Mouse (Mus musculus) testis, adult 2 months (tissue): ENCODE measurements around the gene Psmf1. TPM values are rescaled to one million over a fixed set of nuclear protein-coding genes. Genes with fewer than 3 reads are reported as not detected.

ENCODE experiments used
- H3K27ac ChIP-seq: fragments of 200-500 bp; 2 replicates; pipeline ENCODE4 v1.5.1; 2012; ENCODE audit warnings: low read depth, low read length; ENCODE audit not compliant: control insufficient read depth, insufficient read depth
- H3K27me3 ChIP-seq: fragments of 200-500 bp; 2 replicates; pipeline ENCODE4 v1.6.1; 2012; ENCODE audit warnings: mild to moderate bottlenecking, low read length, moderate library complexity; ENCODE audit not compliant: control insufficient read depth, insufficient read depth
- H3K36me3 ChIP-seq: fragments of 200-500 bp; 2 replicates; pipeline ENCODE4 v1.6.1; 2012; ENCODE audit warnings: mild to moderate bottlenecking, low read length; ENCODE audit not compliant: control insufficient read depth, insufficient read depth
- H3K4me1 ChIP-seq: fragments of 200-500 bp; 2 replicates; pipeline ENCODE4 v1.6.1; 2012; ENCODE audit warnings: low read length; ENCODE audit not compliant: control insufficient read depth, insufficient read depth
- H3K4me3 ChIP-seq: fragments of 200-500 bp; 2 replicates; pipeline ENCODE4 v1.5.1; 2012; ENCODE audit warnings: low read depth, mild to moderate bottlenecking, low read length, moderate library complexity, mixed read lengths; ENCODE audit not compliant: control insufficient read depth
- CTCF ChIP-seq: fragments of 200-500 bp; IDR thresholded peaks from 2 replicates; pipeline ENCODE4 v1.5.1; 2012; ENCODE audit warnings: low read depth, mild to moderate bottlenecking, inconsistent platforms, low read length, moderate library complexity; ENCODE audit not compliant: control insufficient read depth, insufficient read depth, insufficient replicate concordance
- POLR2A ChIP-seq: fragments of 200-500 bp; IDR thresholded peaks from 2 replicates; pipeline ENCODE4 v1.6.1; 2012; ENCODE audit warnings: low read depth, mild to moderate bottlenecking, inconsistent platforms, low read length, moderate library complexity; ENCODE audit not compliant: control insufficient read depth
- polyA plus RNA-seq: library from polyadenylated mRNA; depleted of rRNA; stranded (reverse); fragments of >200 nt; gene quantifications from 2 replicates; pipeline ENCODE4 v1.2.3, GENCODE M21; 2012

Gene Psmf1
- polyA plus RNA-seq, 1 experiment, result 1,270 TPM

- Histone ChIP-seq H3K36me3 (no peaks in the 10 kb centered on the region), H3K27me3 (no peaks in the 10 kb centered on the region), H3K4me3 (peak overlapping the region; percentile 75), H3K27ac (no peak overlapping the region), H3K4me1 (no peaks in the 10 kb centered on the region; the same call in 1 of the 2 replicates)
- no peak for TF ChIP-seq CTCF
- TF ChIP-seq POLR2A, result no peak
Observed at GRCm38 (mm10) chr2:151742850-151743679, 921 bp downstream of the Psmf1 start.

- Histone ChIP-seq H3K4me3 (peak overlapping the region; percentile 44; the same call in 1 of the 2 replicates), H3K27me3 (no peaks in the 10 kb centered on the region), H3K27ac (no peak overlapping the region), H3K4me1 (no peaks in the 10 kb centered on the region; the same call in 1 of the 2 replicates), H3K36me3 (no peaks in the 10 kb centered on the region)
- TF ChIP-seq CTCF (no peak), POLR2A (no peak)
Observed at GRCm38 (mm10) chr2:151742084-151742483, 1.9 kb downstream of the Psmf1 start.

- Histone ChIP-seq H3K27me3 (no peaks in the 10 kb centered on the region), H3K27ac (peak overlapping the region; percentile 69)
- peak; percentile 85 for TF ChIP-seq POLR2A
- no peak for TF ChIP-seq CTCF
Observed at GRCm38 (mm10) chr2:151740741-151741526, 3.1 kb downstream of the Psmf1 start.

GRCm38 (mm10) chr2:151739505-151739904, 4.5 kb downstream of the Psmf1 start:
- Histone ChIP-seq H3K4me3 (no peak overlapping the region), H3K27me3 (no peaks in the 10 kb centered on the region), H3K4me1 (no peaks in the 10 kb centered on the region; the same call in 1 of the 2 replicates), H3K36me3 (no peaks in the 10 kb centered on the region), H3K27ac (no peak overlapping the region)
- TF ChIP-seq POLR2A (no peak), CTCF (no peak)

More at GRCm38 (mm10) chr2:151740741-151741526, 3.1 kb downstream of the Psmf1 start:
- H3K36me3 ChIP-seq, result no peaks in the 10 kb centered on the region
- H3K4me3 ChIP-seq, result peak overlapping the region; percentile 97
- no peaks in the 10 kb centered on the region; the same call in 1 of the 2 replicates for H3K4me1 ChIP-seq

GRCm38 (mm10) chr2:151739081-151739480, 4.9 kb downstream of the Psmf1 start:
- no peak overlapping the region for H3K27ac ChIP-seq
- no peaks in the 10 kb centered on the region for H3K36me3 ChIP-seq
- H3K27me3 ChIP-seq, result no peaks in the 10 kb centered on the region
- TF ChIP-seq POLR2A, result no peak
- no peak for TF ChIP-seq CTCF
- no peaks in the 10 kb centered on the region; the same call in 1 of the 2 replicates for H3K4me1 ChIP-seq
- no peak overlapping the region for H3K4me3 ChIP-seq

GRCm38 (mm10) chr2:151738460-151738859, 5.5 kb downstream of the Psmf1 start:
- H3K27me3 ChIP-seq, result no peaks in the 10 kb centered on the region
- H3K27ac ChIP-seq, result no peak overlapping the region
- TF ChIP-seq CTCF (no peak), POLR2A (no peak)
- no peaks in the 10 kb centered on the region; the same call in 1 of the 2 replicates for H3K4me1 ChIP-seq
- H3K4me3 ChIP-seq, result no peak overlapping the region
- H3K36me3 ChIP-seq, result peaks cover 2% of the 10 kb centered on the region; the same call in 1 of the 2 replicates

GRCm38 (mm10) chr2:151735422-151735821, 8.6 kb downstream of the Psmf1 start:
- H3K27me3 ChIP-seq, result no peaks in the 10 kb centered on the region
- TF ChIP-seq CTCF (no peak), POLR2A (no peak)
- no peak overlapping the region for H3K4me3 ChIP-seq
- H3K36me3 ChIP-seq, result peaks cover 3% of the 10 kb centered on the region; the same call in 1 of the 2 replicates
- H3K27ac ChIP-seq, result no peak overlapping the region
- H3K4me1 ChIP-seq, result no peaks in the 10 kb centered on the region
